Mouse (Mus musculus) intestine, postnatal 0 days (tissue): ENCODE measurements around the gene Scel. TPM values are rescaled to one million over a fixed set of nuclear protein-coding genes. Genes with fewer than 3 reads are reported as not detected.

Experiments used
- ATAC-seq: fragments of 200-750 bp; cut with Nextera tagmentation; 2 replicates; pipeline ENCODE4 v1.8.0; 2017; ENCODE audit warnings: mild to moderate bottlenecking, moderate TSS enrichment, moderate library complexity
- H3K27ac ChIP-seq: fragments of 300-500 bp; sonication (generic); 2 replicates; pipeline ENCODE4 v1.5.1; 2014; ENCODE audit warnings: mild to moderate bottlenecking, low read depth, low read length, moderate library complexity
- H3K27me3 ChIP-seq: fragments of 300-500 bp; sonication (generic); replicated peaks from 2 replicates; pipeline ENCODE4 v1.6.1; 2014; ENCODE audit warnings: low read length, mixed read lengths; ENCODE audit not compliant: control insufficient read depth, insufficient read depth
- H3K36me3 ChIP-seq: fragments of 300-500 bp; sonication (generic); 2 replicates; pipeline ENCODE4 v1.6.1; 2014; ENCODE audit warnings: mild to moderate bottlenecking, moderate library complexity; ENCODE audit not compliant: control insufficient read depth, insufficient read depth
- H3K4me1 ChIP-seq: fragments of 300-500 bp; sonication (generic); replicated peaks from 2 replicates; pipeline ENCODE4 v1.6.1; 2014; ENCODE audit warnings: antibody characterized with exemption, low read length, mixed read lengths; ENCODE audit not compliant: control insufficient read depth, insufficient read depth
- H3K4me2 ChIP-seq: fragments of 300-500 bp; sonication (generic); replicated peaks from 2 replicates; pipeline ENCODE4 v1.6.1; 2014; ENCODE audit warnings: low read depth, mild to moderate bottlenecking, moderate library complexity
- H3K4me3 ChIP-seq: fragments of 300-500 bp; sonication (generic); 2 replicates; pipeline ENCODE4 v1.5.1; 2014; ENCODE audit warnings: low read depth, low read length
- H3K9ac ChIP-seq: fragments of 300-500 bp; sonication (generic); 2 replicates; pipeline ENCODE4 v1.6.1; 2014; ENCODE audit warnings: mild to moderate bottlenecking, low read depth, low read length
- H3K9me3 ChIP-seq: fragments of 300-500 bp; sonication (generic); 2 replicates; pipeline ENCODE4 v1.6.1; 2016; ENCODE audit warnings: mixed run types; ENCODE audit not compliant: control insufficient read depth
- CTCF ChIP-seq: sonication (generic); IDR thresholded peaks from 2 replicates; pipeline ENCODE4 v1.5.1; 2016; ENCODE audit warnings: low read depth, mild to moderate bottlenecking, control low read depth, antibody characterized with exemption, moderate library complexity
- WGBS: fragments of 180-500 bp; shearing (Covaris S2); extraction: QIAGEN DNeasy Blood & Tissue Kit; methylation state at CpG from one replicate; pipeline ENCODE4 v1.1.7; 2014; 5-methylcytosine and 5-hydroxymethylcytosine counted together
- polyA plus RNA-seq: library from polyadenylated mRNA; unstranded; fragments of >200 nt; fragmentation: Nextera tagmentation; extraction: Ambion mirVana; gene quantifications from 2 replicates; pipeline ENCODE4 v1.2.1, GENCODE M21; 2015

Scel gene
- polyA plus RNA-seq, 1 experiment from 2014 or later = 0.48 TPM

- Histone ChIP-seq H3K36me3 (no peaks in the 10 kb centered on the region), H3K9me3 (no peaks in the 10 kb centered on the region), H3K27ac (no peak overlapping the region), H3K4me1 (no peaks in the 10 kb centered on the region), H3K4me3 (no peak overlapping the region), H3K4me2 (no peak overlapping the region), H3K27me3 (no peaks in the 10 kb centered on the region), H3K9ac (no peak overlapping the region)
- 81% methylated on average over 8 of the region's 8 CpGs for WGBS
- no peak for TF ChIP-seq CTCF
- ATAC-seq = no peak
These were observed 27.5 kb upstream of the Scel start for GRCm38 (mm10) chr14:103485671-103486070.

GRCm38 (mm10) chr14:103486974-103487373 is 26.2 kb upstream of the Scel start:
- H3K4me3 ChIP-seq = no peak overlapping the region
- no peak for ATAC-seq
- H3K27ac ChIP-seq = no peak overlapping the region
- H3K9me3 ChIP-seq = no peaks in the 10 kb centered on the region
- WGBS = 84% methylated on average over 5 of the region's 5 CpGs
- H3K27me3 ChIP-seq = no peaks in the 10 kb centered on the region
- H3K36me3 ChIP-seq = no peaks in the 10 kb centered on the region
- H3K4me2 ChIP-seq = no peak overlapping the region
- TF ChIP-seq CTCF = no peak
- no peaks in the 10 kb centered on the region for H3K4me1 ChIP-seq
- H3K9ac ChIP-seq = no peak overlapping the region

GRCm38 (mm10) chr14:103488659-103489058 is 24.5 kb upstream of the Scel start:
- peak; percentile 44 for TF ChIP-seq CTCF
- Histone ChIP-seq H3K4me1 (no peaks in the 10 kb centered on the region), H3K9me3 (no peaks in the 10 kb centered on the region), H3K36me3 (no peaks in the 10 kb centered on the region), H3K4me2 (no peak overlapping the region), H3K27me3 (no peaks in the 10 kb centered on the region), H3K4me3 (no peak overlapping the region), H3K27ac (no peak overlapping the region), H3K9ac (no peak overlapping the region)
- ATAC-seq = no peak
- WGBS = 62% methylated on average over 3 of the region's 3 CpGs

- TF ChIP-seq CTCF = no peak
- no peak for ATAC-seq
- no peak overlapping the region for H3K4me2 ChIP-seq
- no peak overlapping the region for H3K9ac ChIP-seq
- H3K27me3 ChIP-seq = no peaks in the 10 kb centered on the region
- no peaks in the 10 kb centered on the region for H3K36me3 ChIP-seq
- 78% methylated on average over 8 of the region's 8 CpGs for WGBS
- H3K4me1 ChIP-seq = no peaks in the 10 kb centered on the region
- no peak overlapping the region for H3K27ac ChIP-seq
- H3K9me3 ChIP-seq = no peaks in the 10 kb centered on the region
- no peak overlapping the region for H3K4me3 ChIP-seq
These were observed 14.9 kb upstream of the Scel start for GRCm38 (mm10) chr14:103498199-103498598.

GRCm38 (mm10) chr14:103498613-103499012 is 14.5 kb upstream of the Scel start:
- Histone ChIP-seq H3K4me3 (no peak overlapping the region), H3K27me3 (no peaks in the 10 kb centered on the region), H3K36me3 (no peaks in the 10 kb centered on the region), H3K9ac (no peak overlapping the region), H3K27ac (no peak overlapping the region), H3K4me1 (no peaks in the 10 kb centered on the region), H3K9me3 (no peaks in the 10 kb centered on the region), H3K4me2 (no peak overlapping the region)
- no peak for ATAC-seq
- no peak for TF ChIP-seq CTCF
- 81% methylated on average over 5 of the region's 5 CpGs for WGBS

- Histone ChIP-seq H3K9ac (no peak overlapping the region), H3K36me3 (no peaks in the 10 kb centered on the region), H3K27me3 (no peaks in the 10 kb centered on the region), H3K9me3 (no peaks in the 10 kb centered on the region), H3K4me1 (no peaks in the 10 kb centered on the region), H3K4me3 (no peak overlapping the region), H3K4me2 (no peak overlapping the region), H3K27ac (no peak overlapping the region)
- ATAC-seq = no peak
- WGBS = 39% methylated on average over 1 of the region's 1 CpGs
- TF ChIP-seq CTCF = no peak
These were observed 14.1 kb upstream of the Scel start for GRCm38 (mm10) chr14:103499060-103499459.

- no peak overlapping the region for H3K4me2 ChIP-seq
- no peak for ATAC-seq
- H3K9ac ChIP-seq = no peak overlapping the region
- H3K36me3 ChIP-seq = no peaks in the 10 kb centered on the region
- H3K4me3 ChIP-seq = no peak overlapping the region
- no peaks in the 10 kb centered on the region for H3K27me3 ChIP-seq
- H3K4me1 ChIP-seq = no peaks in the 10 kb centered on the region
- TF ChIP-seq CTCF = no peak
- WGBS = 54% methylated on average over 7 of the region's 7 CpGs
- no peaks in the 10 kb centered on the region for H3K9me3 ChIP-seq
- H3K27ac ChIP-seq = no peak overlapping the region
These were observed 12.8 kb upstream of the Scel start for GRCm38 (mm10) chr14:103500309-103500708.
